Mouse (Mus musculus): ENCODE measurements at regions not wholly inside any gene's neighbourhood (a gene's known extent, or its start where the extent isn't known, plus 50 kb on each side); places are given as distances from the start of the nearest gene placed in this dataset.

DNA sequence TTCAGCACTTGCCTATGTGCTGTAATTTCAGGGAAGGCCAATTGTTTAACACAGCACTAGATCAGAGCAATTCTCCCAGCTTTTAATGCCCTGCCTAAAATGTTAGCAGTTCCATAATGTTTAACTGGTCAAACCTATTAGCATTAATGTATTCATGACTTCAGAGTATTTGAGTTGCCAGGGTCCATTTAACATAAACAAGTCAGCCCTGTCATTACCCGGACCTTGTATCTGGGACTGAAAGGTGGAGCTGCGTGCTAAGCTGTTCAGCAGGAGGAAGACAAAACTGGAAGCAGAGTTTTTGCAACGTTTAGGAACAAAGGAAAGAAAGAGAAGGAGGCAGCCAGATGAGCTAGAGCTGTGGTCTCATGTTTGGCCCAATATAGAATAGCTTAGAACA lies 661.8 kb downstream of the Epm2a start:
- no peak overlapping the region for H3K9ac ChIP-seq (ENCODE audit: low read length)

GRCm38 (mm10) chr10:12005889-12006288 lies 662.7 kb downstream of the Epm2a start:
- DNase-seq (ENCODE audit: low spot score) = no peak
- Histone ChIP-seq H3K4me2 (ENCODE audit: low read length) (no peak overlapping the region), H3K27ac (ENCODE audit: low read depth) (no peak overlapping the region), H3K4me3 (ENCODE audit: low read depth, low read length) (no peak overlapping the region), H3K27me3 (replicated peaks; ENCODE audit: control insufficient read depth, insufficient read depth, low read length) (no peaks in the 10 kb centered on the region), H3K4me1 (replicated peaks; ENCODE audit: control insufficient read depth, insufficient read depth, low read length) (no peaks in the 10 kb centered on the region), H3K9me3 (ENCODE audit: control insufficient read depth, low read length) (no peaks in the 10 kb centered on the region), H3K9ac (ENCODE audit: low read length) (no peak overlapping the region), H3K36me3 (ENCODE audit: control insufficient read depth, insufficient read depth, low read length) (no peaks in the 10 kb centered on the region)
- ATAC-seq (replicated peaks; ENCODE audit: low FRiP score, low TSS enrichment, low read depth) = no peak
- WGBS = 30% methylated on average over 1 of the region's 1 CpGs

More for the DNA sequence above, 661.8 kb downstream of the Epm2a start:
- H3K4me3 ChIP-seq (ENCODE audit: low read depth, low read length) = no peak overlapping the region
- H3K36me3 ChIP-seq (ENCODE audit: control insufficient read depth, insufficient read depth, low read length) = no peaks in the 10 kb centered on the region
- no peaks in the 10 kb centered on the region for H3K4me1 ChIP-seq (replicated peaks; ENCODE audit: control insufficient read depth, insufficient read depth, low read length)
- no peak overlapping the region for H3K4me2 ChIP-seq (ENCODE audit: low read length)
- no peak overlapping the region for H3K27ac ChIP-seq (ENCODE audit: low read depth)
- WGBS = 49% methylated on average over 3 of the region's 3 CpGs
- no peaks in the 10 kb centered on the region for H3K9me3 ChIP-seq (ENCODE audit: control insufficient read depth, low read length)
- no peak for DNase-seq (ENCODE audit: low spot score)
- ATAC-seq (replicated peaks; ENCODE audit: low FRiP score, low TSS enrichment, low read depth) = no peak
- no peaks in the 10 kb centered on the region for H3K27me3 ChIP-seq (replicated peaks; ENCODE audit: control insufficient read depth, insufficient read depth, low read length)

DNA sequence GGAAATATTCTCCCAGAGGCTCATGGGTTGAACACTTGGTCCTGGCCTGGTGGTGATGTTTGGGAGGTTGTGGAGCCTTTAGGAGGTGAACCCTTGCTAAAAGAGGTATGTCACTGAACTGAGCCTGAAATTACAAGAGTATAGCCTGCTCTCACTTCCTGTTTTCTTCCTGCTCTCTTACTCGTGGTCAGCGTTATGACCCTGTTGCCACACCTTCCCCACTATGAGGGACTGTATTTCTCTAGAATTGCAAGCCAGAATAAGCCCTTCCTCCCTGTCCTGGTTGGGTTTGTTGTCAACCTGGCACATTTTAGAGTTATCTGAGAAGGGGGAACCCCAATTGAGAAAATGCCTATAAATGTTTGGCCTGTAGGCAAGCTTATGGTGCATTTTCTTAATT lies 674.1 kb downstream of the Epm2a start:
- WGBS = 73% methylated on average over 2 of the region's 2 CpGs
- no peaks in the 10 kb centered on the region for H3K9me3 ChIP-seq (ENCODE audit: control insufficient read depth, low read length)

DNA sequence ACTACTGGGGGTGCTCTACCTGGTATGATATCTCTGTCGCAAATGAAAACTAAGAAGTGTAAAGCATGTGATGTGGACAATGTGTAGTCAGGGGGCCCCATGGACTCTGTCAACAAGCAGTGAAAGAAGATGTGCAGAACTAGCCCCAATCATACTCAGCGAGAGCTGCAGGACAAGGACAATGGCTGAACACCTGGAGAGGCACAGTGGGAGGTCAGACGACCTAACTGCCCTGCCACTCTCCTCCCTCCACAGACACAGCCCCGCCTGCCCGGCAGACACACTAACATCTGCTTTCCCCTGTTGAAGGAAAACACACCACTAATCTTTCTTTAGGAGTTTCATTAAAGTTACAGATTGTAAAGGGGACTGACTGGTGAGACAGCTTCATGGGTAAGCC lies 675.1 kb downstream of the Epm2a start:
- no peak overlapping the region for H3K4me3 ChIP-seq (ENCODE audit: low read depth, low read length)
- no peak overlapping the region for H3K9ac ChIP-seq (ENCODE audit: low read length)
- 29% methylated on average over 5 of the region's 5 CpGs for WGBS
- no peak for ATAC-seq (replicated peaks; ENCODE audit: low FRiP score, low TSS enrichment, low read depth)
- no peak overlapping the region for H3K4me2 ChIP-seq (ENCODE audit: low read length)
- H3K27ac ChIP-seq (ENCODE audit: low read depth) = no peak overlapping the region
- no peaks in the 10 kb centered on the region for H3K4me1 ChIP-seq (replicated peaks; ENCODE audit: control insufficient read depth, insufficient read depth, low read length)
- no peaks in the 10 kb centered on the region for H3K9me3 ChIP-seq (ENCODE audit: control insufficient read depth, low read length)
- no peaks in the 10 kb centered on the region for H3K27me3 ChIP-seq (replicated peaks; ENCODE audit: control insufficient read depth, insufficient read depth, low read length)
- H3K36me3 ChIP-seq (ENCODE audit: control insufficient read depth, insufficient read depth, low read length) = no peaks in the 10 kb centered on the region
- DNase-seq (ENCODE audit: low spot score) = no peak

More for the DNA sequence above, 674.1 kb downstream of the Epm2a start:
- Histone ChIP-seq H3K27me3 (replicated peaks; ENCODE audit: control insufficient read depth, insufficient read depth, low read length) (no peaks in the 10 kb centered on the region), H3K4me2 (ENCODE audit: low read length) (no peak overlapping the region), H3K4me1 (replicated peaks; ENCODE audit: control insufficient read depth, insufficient read depth, low read length) (no peaks in the 10 kb centered on the region), H3K27ac (ENCODE audit: low read depth) (no peak overlapping the region), H3K36me3 (ENCODE audit: control insufficient read depth, insufficient read depth, low read length) (no peaks in the 10 kb centered on the region), H3K9ac (ENCODE audit: low read length) (no peak overlapping the region), H3K4me3 (ENCODE audit: low read depth, low read length) (no peak overlapping the region)
- DNase-seq (ENCODE audit: low spot score) = no peak
- no peak for ATAC-seq (replicated peaks; ENCODE audit: low FRiP score, low TSS enrichment, low read depth)

GRCm38 (mm10) chr10:12019159-12019779 lies 676.1 kb downstream of the Epm2a start:
- WGBS = 63% methylated on average over 14 of the region's 14 CpGs

GRCm38 (mm10) chr10:12020576-12020975 lies 677.4 kb downstream of the Epm2a start:
- Histone ChIP-seq H3K27me3 (replicated peaks; ENCODE audit: control insufficient read depth, insufficient read depth, low read length) (no peaks in the 10 kb centered on the region), H3K36me3 (ENCODE audit: control insufficient read depth, insufficient read depth, low read length) (no peaks in the 10 kb centered on the region), H3K4me3 (ENCODE audit: low read depth, low read length) (no peak overlapping the region), H3K9me3 (ENCODE audit: control insufficient read depth, low read length) (no peaks in the 10 kb centered on the region), H3K4me2 (ENCODE audit: low read length) (no peak overlapping the region), H3K9ac (ENCODE audit: low read length) (no peak overlapping the region), H3K27ac (ENCODE audit: low read depth) (no peak overlapping the region), H3K4me1 (replicated peaks; ENCODE audit: control insufficient read depth, insufficient read depth, low read length) (no peaks in the 10 kb centered on the region)
- WGBS = 86% methylated on average over 4 of the region's 4 CpGs
- ATAC-seq (replicated peaks; ENCODE audit: low FRiP score, low TSS enrichment, low read depth) = no peak
- DNase-seq (ENCODE audit: low spot score) = no peak

More at GRCm38 (mm10) chr10:12019159-12019779, 676.1 kb downstream of the Epm2a start:
- Histone ChIP-seq H3K27ac (ENCODE audit: low read depth) (no peak overlapping the region), H3K4me3 (ENCODE audit: low read depth, low read length) (no peak overlapping the region), H3K27me3 (replicated peaks; ENCODE audit: control insufficient read depth, insufficient read depth, low read length) (no peaks in the 10 kb centered on the region), H3K9me3 (ENCODE audit: control insufficient read depth, low read length) (no peaks in the 10 kb centered on the region), H3K36me3 (ENCODE audit: control insufficient read depth, insufficient read depth, low read length) (no peaks in the 10 kb centered on the region), H3K9ac (ENCODE audit: low read length) (no peak overlapping the region), H3K4me2 (ENCODE audit: low read length) (no peak overlapping the region), H3K4me1 (replicated peaks; ENCODE audit: control insufficient read depth, insufficient read depth, low read length) (no peaks in the 10 kb centered on the region)
- ATAC-seq (replicated peaks; ENCODE audit: low FRiP score, low TSS enrichment, low read depth) = no peak
- DNase-seq (ENCODE audit: low spot score) = no peak

GRCm38 (mm10) chr10:12035159-12035558 lies 692.0 kb downstream of the Epm2a start:
- Histone ChIP-seq H3K4me2 (ENCODE audit: low read length) (no peak overlapping the region), H3K4me3 (ENCODE audit: low read depth, low read length) (no peak overlapping the region), H3K9me3 (ENCODE audit: control insufficient read depth, low read length) (no peaks in the 10 kb centered on the region), H3K27ac (ENCODE audit: low read depth) (no peak overlapping the region), H3K9ac (ENCODE audit: low read length) (no peak overlapping the region), H3K27me3 (replicated peaks; ENCODE audit: control insufficient read depth, insufficient read depth, low read length) (no peaks in the 10 kb centered on the region), H3K36me3 (ENCODE audit: control insufficient read depth, insufficient read depth, low read length) (no peaks in the 10 kb centered on the region), H3K4me1 (replicated peaks; ENCODE audit: control insufficient read depth, insufficient read depth, low read length) (no peaks in the 10 kb centered on the region)
- no peak for DNase-seq (ENCODE audit: low spot score)
- no peak for ATAC-seq (replicated peaks; ENCODE audit: low FRiP score, low TSS enrichment, low read depth)
- WGBS = 48% methylated on average over 1 of the region's 1 CpGs

DNA sequence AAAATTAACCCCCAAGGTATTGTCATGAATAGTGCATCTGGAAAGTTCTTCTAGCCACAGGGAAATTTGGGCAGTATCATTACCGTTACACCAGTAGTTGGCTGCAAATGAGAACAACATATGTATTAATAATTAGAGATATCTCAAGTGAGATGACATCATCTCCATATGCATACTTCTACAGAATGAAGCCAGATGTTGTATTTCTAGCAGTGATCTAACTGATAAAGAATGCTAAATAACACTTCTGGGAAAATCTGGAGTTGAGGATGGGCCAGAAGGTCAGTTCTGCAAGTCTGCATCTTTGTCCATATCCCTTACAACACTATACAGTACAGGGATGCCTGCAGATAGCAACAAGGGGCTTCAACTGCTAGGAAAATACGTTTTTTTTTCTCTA lies 702.7 kb downstream of the Epm2a start:
- WGBS = 62% methylated on average over 2 of the region's 2 CpGs
- Histone ChIP-seq H3K9me3 (ENCODE audit: control insufficient read depth, low read length) (no peaks in the 10 kb centered on the region), H3K9ac (ENCODE audit: low read length) (no peak overlapping the region), H3K4me1 (replicated peaks; ENCODE audit: control insufficient read depth, insufficient read depth, low read length) (no peaks in the 10 kb centered on the region), H3K4me3 (ENCODE audit: low read depth, low read length) (no peak overlapping the region), H3K27ac (ENCODE audit: low read depth) (no peak overlapping the region), H3K4me2 (ENCODE audit: low read length) (no peak overlapping the region), H3K36me3 (ENCODE audit: control insufficient read depth, insufficient read depth, low read length) (no peaks in the 10 kb centered on the region), H3K27me3 (replicated peaks; ENCODE audit: control insufficient read depth, insufficient read depth, low read length) (no peaks in the 10 kb centered on the region)
- ATAC-seq (replicated peaks; ENCODE audit: low FRiP score, low TSS enrichment, low read depth) = no peak
- no peak for DNase-seq (ENCODE audit: low spot score)

DNA sequence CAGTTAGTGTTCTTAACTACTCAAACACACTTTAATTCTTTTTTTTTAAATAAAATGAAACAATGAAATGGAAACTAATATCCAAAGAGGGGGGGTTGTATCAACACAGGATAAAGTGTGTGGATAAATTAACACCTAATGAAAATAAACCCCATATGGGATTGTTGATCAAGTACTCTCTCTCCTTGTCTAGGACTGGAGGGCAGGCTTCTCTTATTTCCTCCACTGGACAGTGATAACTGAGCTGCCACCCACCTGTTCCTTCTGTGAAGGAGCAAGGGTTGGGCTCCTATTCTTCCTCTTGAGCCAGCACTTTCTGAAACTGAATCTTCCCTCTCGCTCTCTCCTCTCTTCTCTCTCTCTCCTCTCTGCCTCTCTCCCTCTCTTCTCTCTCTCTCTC lies 716.5 kb downstream of the Epm2a start:
- H3K4me3 ChIP-seq (ENCODE audit: low read depth, low read length) = no peak overlapping the region
- H3K27ac ChIP-seq (ENCODE audit: low read depth) = no peak overlapping the region
- H3K9me3 ChIP-seq (ENCODE audit: control insufficient read depth, low read length) = no peaks in the 10 kb centered on the region
- no peaks in the 10 kb centered on the region for H3K27me3 ChIP-seq (replicated peaks; ENCODE audit: control insufficient read depth, insufficient read depth, low read length)
- no peaks in the 10 kb centered on the region for H3K36me3 ChIP-seq (ENCODE audit: control insufficient read depth, insufficient read depth, low read length)
- no peak overlapping the region for H3K9ac ChIP-seq (ENCODE audit: low read length)
- no peak overlapping the region for H3K4me2 ChIP-seq (ENCODE audit: low read length)
- ATAC-seq (replicated peaks; ENCODE audit: low FRiP score, low TSS enrichment, low read depth) (no peak), DNase-seq (ENCODE audit: low spot score) (no peak)
- 83% methylated on average over 1 of the region's 1 CpGs for WGBS
- no peaks in the 10 kb centered on the region for H3K4me1 ChIP-seq (replicated peaks; ENCODE audit: control insufficient read depth, insufficient read depth, low read length)

Measured in intestine, embryonic 14.5 days (tissue).